ENCODE assay signal across 1 mouse cellular context in genomic region chr11:75510627-75510993, GRCm38 (mm10).
TF ChIP-seq lines count a peak whose summit lies in the region.

No protein-coding gene starts in this region.

TF ChIP-seq in CH12.LX, 34 proteins besides CTCF, POLR2A, EP300 and RAD21:
- 0 out of 2 replicates have a peak, but pooled peaks have one; percentile 23 for TF ChIP-seq MAZ (IDR thresholded peaks at IDR 0.05; ENCODE audit: low read depth, low read length)
- no peak for TF ChIP-seq HCFC1 (IDR thresholded peaks at IDR 0.05; ENCODE audit: low read depth, low read length)
- TF ChIP-seq SMC3 (IDR thresholded peaks at IDR 0.05; ENCODE audit: low read depth, low read length), result peak; percentile 52
- 0 out of 2 replicates have a peak, but pooled peaks have one; percentile 6 for TF ChIP-seq SIN3A (IDR thresholded peaks at IDR 0.05; ENCODE audit: low read length)
